Mouse (Mus musculus): ENCODE measurements around the gene Tfdp2. TPM values are rescaled to one million over a fixed set of nuclear protein-coding genes. Genes with fewer than 3 reads are reported as not detected.

The Tfdp2 gene
- 5.6 TPM for polyA plus RNA-seq (2015; fragmentation: Illumina TruSeq; extraction: RNeasy Lipid Tissue Mini Kit (QIAGEN cat#74804); ENCODE audit: insufficient read depth, low read depth, low replicate concordance)

DNA sequence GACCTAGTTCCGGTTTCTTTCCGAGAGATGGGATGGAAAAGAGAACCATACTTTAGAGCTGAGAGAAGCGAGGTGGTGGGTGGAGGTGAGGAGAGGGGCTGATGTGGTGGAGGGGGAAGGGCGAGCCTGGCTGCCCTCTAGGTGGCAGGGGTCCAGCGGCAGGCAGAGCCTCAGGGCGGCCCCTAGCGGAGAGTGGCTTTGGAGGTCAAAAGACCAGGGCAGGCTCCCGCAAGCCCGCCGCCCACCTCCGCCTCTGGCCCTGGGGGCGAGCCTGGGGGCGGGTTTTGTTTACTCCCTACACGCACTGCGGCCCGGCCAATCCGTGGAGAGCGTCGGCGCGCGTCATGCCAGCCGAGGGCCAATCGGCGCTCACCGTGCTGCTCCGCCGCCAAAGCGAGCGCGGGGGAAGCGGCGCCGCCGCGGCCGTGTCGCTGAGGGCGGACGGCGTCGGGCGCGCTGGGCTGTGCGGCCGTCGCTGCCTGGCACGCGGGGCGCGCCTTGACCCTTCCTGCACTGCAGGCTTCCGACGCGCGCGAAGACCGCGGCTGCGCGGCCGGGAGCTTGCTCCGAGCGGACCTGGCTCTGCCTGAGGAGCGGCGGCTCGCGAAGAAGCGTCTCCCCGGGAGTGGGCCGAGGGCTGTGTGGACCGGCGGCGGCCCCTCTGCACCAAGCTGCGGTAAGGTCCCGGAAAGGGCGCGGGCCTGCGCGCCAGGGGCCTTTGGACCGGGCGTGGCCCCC is at the start of gene Tfdp2:
Tfdp2 (plus strand) TSS at position 391 of the 738 bp plus-strand sequence.

DNA sequence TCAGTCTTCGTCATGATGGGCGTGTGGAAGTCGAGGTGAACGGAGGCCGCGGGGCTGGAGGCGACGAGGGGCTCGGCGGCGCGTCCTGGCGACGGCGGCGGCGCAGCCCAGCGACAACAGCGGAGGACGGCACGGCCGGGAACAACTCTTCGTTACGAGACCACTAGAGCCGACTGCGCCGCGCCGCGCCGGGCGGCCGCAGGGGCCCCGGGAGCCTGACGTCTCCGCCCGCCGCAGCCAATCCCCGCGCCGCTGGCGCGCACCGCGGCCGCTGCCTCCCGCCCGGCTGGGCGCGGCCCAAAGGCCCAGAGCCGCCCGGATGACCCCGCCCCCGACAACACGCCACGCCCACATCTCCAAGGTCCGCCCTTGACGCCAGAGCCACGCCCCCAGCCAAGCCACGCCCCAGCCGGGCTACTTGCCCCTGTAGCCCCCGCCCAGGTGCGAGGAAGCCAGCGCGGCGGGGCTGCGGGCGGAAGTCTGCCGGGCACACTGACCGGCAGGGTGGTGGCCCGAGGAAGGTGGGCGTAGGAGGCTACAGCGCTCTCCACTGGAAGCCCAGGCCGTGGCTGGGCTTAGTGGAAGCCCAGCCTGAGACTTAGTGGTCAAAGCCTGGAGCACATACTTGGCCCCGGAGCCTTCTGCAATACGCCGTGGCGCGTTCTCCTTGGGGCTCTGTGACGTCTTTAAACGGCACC is 168.2 kb downstream of the Tfdp2 start, which contains the start of gene Atp1b3:
Atp1b3 (minus strand) TSS at position 302 of the 698 bp plus-strand sequence.

Other genes starting within 250 kb of the Tfdp2 start
- gene Xrn1, start 241.5 kb upstream of the Tfdp2 start, polyA plus RNA-seq (2015; fragmentation: Illumina TruSeq; extraction: RNeasy Lipid Tissue Mini Kit (QIAGEN cat#74804); ENCODE audit: insufficient read depth, low read depth, low replicate concordance) = 4.0 TPM
- gene Gk5, start 76.9 kb upstream of the Tfdp2 start, polyA plus RNA-seq (2015; fragmentation: Illumina TruSeq; extraction: RNeasy Lipid Tissue Mini Kit (QIAGEN cat#74804); ENCODE audit: insufficient read depth, low read depth, low replicate concordance) = 0.79 TPM
- 29.9 TPM for gene Atp1b3, start 168.2 kb downstream of the Tfdp2 start, polyA plus RNA-seq (2015; fragmentation: Illumina TruSeq; extraction: RNeasy Lipid Tissue Mini Kit (QIAGEN cat#74804); ENCODE audit: insufficient read depth, low read depth, low replicate concordance)